Mouse (Mus musculus): ENCODE measurements around the gene Rfpl4. TPM values are rescaled to one million over a fixed set of nuclear protein-coding genes. Genes with fewer than 3 reads are reported as not detected.
"Not testable (repeated sequence)": the region's sequence is repeated elsewhere in the genome, so short reads cannot be mapped to it uniquely, and the experiment has no call there.

Rfpl4 gene
- not detected in 2 replicates for polyA plus RNA-seq (2014; fragmentation: Nextera tagmentation; extraction: Ambion mirVana)

GRCm38 (mm10) chr7:5116850-5117249, at the start of gene Rfpl4:
Gene Rfpl4 (minus strand): TSS chr7:5116950.
- 82% methylated on average over 3 of the region's 3 CpGs for WGBS
- no peak for ATAC-seq (replicated peaks; ENCODE audit: low FRiP score)

GRCm38 (mm10) chr7:5149570-5149969, 32.8 kb upstream of the Rfpl4 start, which contains the start of gene Vmn1r55:
Gene Vmn1r55 (minus strand): TSS chr7:5149670.
- not testable (repeated sequence) for H3K27me3 ChIP-seq (ENCODE audit: control insufficient read depth, insufficient read depth, low read length); H3K4me1 ChIP-seq (replicated peaks; ENCODE audit: control insufficient read depth, insufficient read depth, low read length); ATAC-seq (replicated peaks; ENCODE audit: low FRiP score); H3K9ac ChIP-seq (ENCODE audit: low read length); H3K4me2 ChIP-seq (ENCODE audit: low read depth, low read length, severe bottlenecking); H3K4me3 ChIP-seq (ENCODE audit: low read depth, low read length); H3K36me3 ChIP-seq (ENCODE audit: control insufficient read depth, insufficient read depth, low read length); DNase-seq (ENCODE audit: low spot score); H3K27ac ChIP-seq (ENCODE audit: low read depth, low read length); H3K9me3 ChIP-seq (ENCODE audit: control insufficient read depth, low read length)

More at GRCm38 (mm10) chr7:5116850-5117249, at the start of gene Rfpl4:
- H3K9me3 ChIP-seq (ENCODE audit: control insufficient read depth, low read length): no peaks in the 10 kb centered on the region
- no peak within 1 kb of the TSS for H3K9ac ChIP-seq (ENCODE audit: low read length)
- no peaks in the 10 kb centered on the region for H3K27me3 ChIP-seq (ENCODE audit: control insufficient read depth, insufficient read depth, low read length)
- no peak within 1 kb of the TSS for H3K4me3 ChIP-seq (ENCODE audit: low read depth, low read length)
- H3K4me1 ChIP-seq (replicated peaks; ENCODE audit: control insufficient read depth, insufficient read depth, low read length): no peaks in the 10 kb centered on the region
- no peak within 1 kb of the TSS for H3K4me2 ChIP-seq (ENCODE audit: low read depth, low read length, severe bottlenecking)
- H3K36me3 ChIP-seq (ENCODE audit: control insufficient read depth, insufficient read depth, low read length): no peaks in the 10 kb centered on the region
- DNase-seq (ENCODE audit: low spot score): no peak
- no peak within 1 kb of the TSS for H3K27ac ChIP-seq (ENCODE audit: low read depth, low read length)

GRCm38 (mm10) chr7:5125549-5126406, 9.0 kb upstream of the Rfpl4 start, which contains the start of gene Rasl2-9:
Gene Rasl2-9 (minus strand): TSS chr7:5125950.
- peak within 1 kb of the TSS; percentile 48 for H3K4me2 ChIP-seq (ENCODE audit: low read depth, low read length, severe bottlenecking)
- H3K4me3 ChIP-seq (ENCODE audit: low read depth, low read length): peak within 1 kb of the TSS; percentile 18; the same call in 1 of the 2 replicates
- no peaks in the 10 kb centered on the region for H3K36me3 ChIP-seq (ENCODE audit: control insufficient read depth, insufficient read depth, low read length)
- no peaks in the 10 kb centered on the region for H3K9me3 ChIP-seq (ENCODE audit: control insufficient read depth, low read length)
- WGBS: 19% methylated on average over 42 of the region's 42 CpGs
- DNase-seq (ENCODE audit: low spot score) (peak; percentile 85), ATAC-seq (replicated peaks; ENCODE audit: low FRiP score) (peak; percentile 84)
- no peaks in the 10 kb centered on the region for H3K27me3 ChIP-seq (ENCODE audit: control insufficient read depth, insufficient read depth, low read length)
- H3K4me1 ChIP-seq (replicated peaks; ENCODE audit: control insufficient read depth, insufficient read depth, low read length): no peaks in the 10 kb centered on the region
- H3K9ac ChIP-seq (ENCODE audit: low read length): peak within 1 kb of the TSS; percentile 53
- no peak within 1 kb of the TSS for H3K27ac ChIP-seq (ENCODE audit: low read depth, low read length)

GRCm38 (mm10) chr7:5125078-5125477, 8.3 kb upstream of the Rfpl4 start:
- H3K4me2 ChIP-seq (ENCODE audit: low read depth, low read length, severe bottlenecking): no peak overlapping the region
- H3K27ac ChIP-seq (ENCODE audit: low read depth, low read length): no peak overlapping the region
- no peak overlapping the region for H3K4me3 ChIP-seq (ENCODE audit: low read depth, low read length)
- WGBS: 92% methylated on average over 8 of the region's 8 CpGs
- ATAC-seq (replicated peaks; ENCODE audit: low FRiP score): no peak
- H3K36me3 ChIP-seq (ENCODE audit: control insufficient read depth, insufficient read depth, low read length): no peaks in the 10 kb centered on the region
- no peak overlapping the region for H3K9ac ChIP-seq (ENCODE audit: low read length)
- no peaks in the 10 kb centered on the region for H3K27me3 ChIP-seq (ENCODE audit: control insufficient read depth, insufficient read depth, low read length)
- H3K4me1 ChIP-seq (replicated peaks; ENCODE audit: control insufficient read depth, insufficient read depth, low read length): no peaks in the 10 kb centered on the region
- DNase-seq (ENCODE audit: low spot score): no peak
- no peaks in the 10 kb centered on the region for H3K9me3 ChIP-seq (ENCODE audit: control insufficient read depth, low read length)

- no peak overlapping the region for H3K4me3 ChIP-seq (ENCODE audit: low read depth, low read length)
- no peak for ATAC-seq (replicated peaks; ENCODE audit: low FRiP score)
- no peaks in the 10 kb centered on the region for H3K36me3 ChIP-seq (ENCODE audit: control insufficient read depth, insufficient read depth, low read length)
- no peaks in the 10 kb centered on the region for H3K27me3 ChIP-seq (ENCODE audit: control insufficient read depth, insufficient read depth, low read length)
- no peak overlapping the region for H3K4me2 ChIP-seq (ENCODE audit: low read depth, low read length, severe bottlenecking)
- peaks cover 3% of the 10 kb centered on the region; the same call in 1 of the 2 replicates for H3K9me3 ChIP-seq (ENCODE audit: control insufficient read depth, low read length)
- H3K27ac ChIP-seq (ENCODE audit: low read depth, low read length): no peak overlapping the region
- no peak overlapping the region for H3K9ac ChIP-seq (ENCODE audit: low read length)
- DNase-seq (ENCODE audit: low spot score): no peak
- 44% methylated on average over 3 of the region's 3 CpGs for WGBS
- no peaks in the 10 kb centered on the region for H3K4me1 ChIP-seq (replicated peaks; ENCODE audit: control insufficient read depth, insufficient read depth, low read length)
Observed at GRCm38 (mm10) chr7:5112701-5113100, 4.0 kb downstream of the Rfpl4 start.

GRCm38 (mm10) chr7:5109301-5109700, 7.4 kb downstream of the Rfpl4 start:
- H3K4me3 ChIP-seq (ENCODE audit: low read depth, low read length): no peak overlapping the region
- ATAC-seq (replicated peaks; ENCODE audit: low FRiP score): no peak
- 83% methylated on average over 8 of the region's 8 CpGs for WGBS

GRCm38 (mm10) chr7:5108272-5108671, 8.5 kb downstream of the Rfpl4 start:
- ATAC-seq (replicated peaks; ENCODE audit: low FRiP score): no peak
- Histone ChIP-seq H3K36me3 (ENCODE audit: control insufficient read depth, insufficient read depth, low read length) (no peaks in the 10 kb centered on the region), H3K4me1 (replicated peaks; ENCODE audit: control insufficient read depth, insufficient read depth, low read length) (no peaks in the 10 kb centered on the region), H3K9me3 (ENCODE audit: control insufficient read depth, low read length) (peaks cover 3% of the 10 kb centered on the region; the same call in 1 of the 2 replicates), H3K27ac (ENCODE audit: low read depth, low read length) (no peak overlapping the region), H3K4me2 (ENCODE audit: low read depth, low read length, severe bottlenecking) (no peak overlapping the region), H3K27me3 (ENCODE audit: control insufficient read depth, insufficient read depth, low read length) (no peaks in the 10 kb centered on the region), H3K4me3 (ENCODE audit: low read depth, low read length) (no peak overlapping the region), H3K9ac (ENCODE audit: low read length) (no peak overlapping the region)
- no peak for DNase-seq (ENCODE audit: low spot score)
- 79% methylated on average over 4 of the region's 4 CpGs for WGBS

More at GRCm38 (mm10) chr7:5109301-5109700, 7.4 kb downstream of the Rfpl4 start:
- Histone ChIP-seq H3K9me3 (ENCODE audit: control insufficient read depth, low read length) (peaks cover 3% of the 10 kb centered on the region; the same call in 1 of the 2 replicates), H3K27ac (ENCODE audit: low read depth, low read length) (no peak overlapping the region), H3K27me3 (ENCODE audit: control insufficient read depth, insufficient read depth, low read length) (no peaks in the 10 kb centered on the region), H3K9ac (ENCODE audit: low read length) (no peak overlapping the region), H3K4me1 (replicated peaks; ENCODE audit: control insufficient read depth, insufficient read depth, low read length) (no peaks in the 10 kb centered on the region), H3K4me2 (ENCODE audit: low read depth, low read length, severe bottlenecking) (no peak overlapping the region), H3K36me3 (ENCODE audit: control insufficient read depth, insufficient read depth, low read length) (no peaks in the 10 kb centered on the region)
- peak; percentile 36 for DNase-seq (ENCODE audit: low spot score)

- ATAC-seq (replicated peaks; ENCODE audit: low FRiP score): no peak
- Histone ChIP-seq H3K36me3 (ENCODE audit: control insufficient read depth, insufficient read depth, low read length) (peaks cover 6% of the 10 kb centered on the region; the same call in 1 of the 2 replicates), H3K4me3 (ENCODE audit: low read depth, low read length) (no peak overlapping the region)
Observed at GRCm38 (mm10) chr7:5102564-5102963, 14.2 kb downstream of the Rfpl4 start.

More at GRCm38 (mm10) chr7:5102564-5102963, 14.2 kb downstream of the Rfpl4 start:
- no peaks in the 10 kb centered on the region for H3K9me3 ChIP-seq (ENCODE audit: control insufficient read depth, low read length)
- no peak overlapping the region for H3K4me2 ChIP-seq (ENCODE audit: low read depth, low read length, severe bottlenecking)
- no peaks in the 10 kb centered on the region for H3K27me3 ChIP-seq (ENCODE audit: control insufficient read depth, insufficient read depth, low read length)
- WGBS: 88% methylated on average over 2 of the region's 2 CpGs
- no peak for DNase-seq (ENCODE audit: low spot score)
- no peak overlapping the region for H3K9ac ChIP-seq (ENCODE audit: low read length)
- H3K4me1 ChIP-seq (replicated peaks; ENCODE audit: control insufficient read depth, insufficient read depth, low read length): no peaks in the 10 kb centered on the region
- H3K27ac ChIP-seq (ENCODE audit: low read depth, low read length): no peak overlapping the region

Measured in forebrain, embryonic 11.5 days (tissue).